ENCODE assay signal across 8 mouse cellular contexts in genomic region chr17:90088314-90088650, GRCm38 (mm10).
DNase-seq lines count a peak whose midpoint lies in the region; TF ChIP-seq lines count a peak whose summit lies in the region.

No protein-coding gene starts in this region.

- 18% methylated on average over 12 of the region's 12 CpGs for WGBS in thymus, adult 2 months

- H3K4me1 ChIP-seq in thymus, adult 2 months (replicated peaks; ENCODE audit: control insufficient read depth, insufficient read depth, low read length): no peaks in the 10 kb centered on the region

- no peak for TF ChIP-seq CTCF in thymus, adult 2 months (IDR thresholded peaks at IDR 0.05; ENCODE audit: borderline replicate concordance, control insufficient read depth, extremely low read depth, insufficient read depth, low read length, poor library complexity)

- no peaks in the 10 kb centered on the region for H3K27me3 ChIP-seq in thymus, adult 2 months (ENCODE audit: control insufficient read depth, insufficient read depth, low read length)

- intact Hi-C loops in heart, postnatal 36 days (cut with DNase I): no loop called here

- no peaks in the 10 kb centered on the region for H3K36me3 ChIP-seq in thymus, adult 2 months (ENCODE audit: control insufficient read depth, insufficient read depth, low read length)

- TF ChIP-seq POLR2A in thymus, adult 2 months (IDR thresholded peaks at IDR 0.05; ENCODE audit: control insufficient read depth, extremely low read depth, insufficient read depth, low read length, poor library complexity): no peak

- no peak overlapping the region for H3K27ac ChIP-seq in thymus, adult 2 months (ENCODE audit: control insufficient read depth, insufficient read depth, low read length)

- H3K4me3 ChIP-seq in thymus, adult 2 months (ENCODE audit: control insufficient read depth, insufficient read depth, low read length): no peak overlapping the region

- DNase-seq in MN1 (ENCODE audit: low spot score): peak; percentile 77
- peak; percentile 94 for DNase-seq in cerebellum, adult 8-10 months
- peak; percentile 67 for DNase-seq in forelimb bud, embryonic 11.5 days (ENCODE audit: low read depth, low spot score)
- DNase-seq in heart, postnatal 36 days: peak; percentile 2 to 8
- DNase-seq in layer of hippocampus, postnatal 25 days (ENCODE audit: extremely low spot score in 1 of 2, low spot score in 1 of 2): peak; percentile 79 to 83
- DNase-seq in lung, postnatal 14 days: peak; percentile 26
- peak; percentile 59 for DNase-seq in retina, adult 2 months (ENCODE audit: low read depth, low spot score)
- no peak for DNase-seq in thymus, adult 2 months
